Mouse (Mus musculus) heart, postnatal 25 days (tissue): ENCODE measurements around the gene Phb. TPM values are rescaled to one million over a fixed set of nuclear protein-coding genes. Genes with fewer than 3 reads are reported as not detected.
A peak's percentile ranks its signal among the peaks of the same experiment; 100 is the strongest.

ENCODE experiments used
- DNase-seq: peaks from one replicate; pipeline ENCODE4 v3.0.0; 2022; ENCODE audit warnings: low spot score
- intact Hi-C: fragments of 180-260 bp; cut with DNase I; formaldehyde crosslinking; loops from one replicate; pipeline ENCODE4 v1.15.1; 2025
- total RNA-seq, 2 experiments: library from RNA; stranded (reverse); gene quantifications; 2 replicates each; pipeline ENCODE4 v1.2.3; 2021

Phb gene
- total RNA-seq = 100 to 1,000 TPM; 384 to 423 TPM

GRCm38 (mm10) chr11:95666529-95667149 lies at the start of gene Phb:
Gene Phb, plus strand, starts transcription at chr11:95666957.
- DNase-seq = peak; percentile 91
- intact Hi-C loops = no loop called here

GRCm38 (mm10) chr11:95617785-95618465 lies 48.8 kb upstream of the Phb start:
- no peak for DNase-seq
- intact Hi-C loops = no loop called here

GRCm38 (mm10) chr11:95619081-95619480 lies 47.7 kb upstream of the Phb start:
- intact Hi-C loops = no loop called here
- DNase-seq = no peak

GRCm38 (mm10) chr11:95619886-95620444 lies 46.8 kb upstream of the Phb start:
- intact Hi-C loops = no loop called here
- DNase-seq = no peak

DNA sequence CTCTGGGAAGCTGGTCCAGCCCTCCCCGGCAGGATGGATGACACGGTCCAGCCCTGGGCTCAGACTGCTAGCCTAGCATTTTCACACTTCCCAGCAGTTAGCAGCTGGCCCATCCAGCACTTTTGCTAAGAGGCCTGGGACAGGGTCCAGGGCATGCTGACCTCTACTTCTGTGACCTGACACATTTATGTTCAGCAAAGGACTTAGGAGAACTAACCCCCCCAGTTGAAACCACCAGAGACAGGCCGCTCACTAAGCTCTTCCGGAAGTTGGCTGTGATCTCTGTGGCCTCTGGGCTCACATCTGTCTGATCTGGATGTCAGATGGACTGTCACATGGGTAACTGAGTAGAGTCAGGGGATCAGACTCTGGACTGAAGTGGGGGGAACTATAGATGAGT lies 45.7 kb upstream of the Phb start:
- intact Hi-C loops = no loop called here
- DNase-seq = no peak

DNA sequence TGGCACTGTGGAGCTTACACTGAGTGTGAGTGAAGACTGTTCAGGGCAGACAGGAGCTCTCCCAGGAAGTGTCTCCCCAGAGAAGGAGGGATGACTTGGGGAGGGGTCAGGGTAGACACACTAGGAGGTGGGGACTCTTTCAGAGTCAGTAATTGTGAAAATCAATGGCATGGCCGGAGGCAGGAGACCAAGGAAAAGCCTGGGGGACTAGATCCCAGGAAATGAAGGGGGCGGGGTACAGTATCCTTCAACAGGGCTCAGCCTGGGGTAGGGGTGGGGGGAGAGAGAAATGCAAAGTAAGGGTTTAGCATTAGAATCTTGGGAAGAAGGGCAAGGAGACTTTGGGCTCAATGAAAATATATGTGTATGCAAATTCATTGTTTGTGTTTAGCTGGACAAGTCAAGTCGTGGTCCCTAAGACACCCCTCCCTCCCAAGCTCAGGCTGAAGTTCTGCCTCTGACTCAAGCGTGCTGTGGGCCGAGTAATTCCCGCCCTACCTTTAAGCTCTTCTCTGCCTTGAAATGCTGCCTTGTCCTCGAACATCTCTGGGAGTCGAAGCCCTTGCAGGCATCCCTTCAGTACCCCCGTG lies 45.1 kb upstream of the Phb start:
- DNase-seq = no peak
- intact Hi-C loops = no loop called here

DNA sequence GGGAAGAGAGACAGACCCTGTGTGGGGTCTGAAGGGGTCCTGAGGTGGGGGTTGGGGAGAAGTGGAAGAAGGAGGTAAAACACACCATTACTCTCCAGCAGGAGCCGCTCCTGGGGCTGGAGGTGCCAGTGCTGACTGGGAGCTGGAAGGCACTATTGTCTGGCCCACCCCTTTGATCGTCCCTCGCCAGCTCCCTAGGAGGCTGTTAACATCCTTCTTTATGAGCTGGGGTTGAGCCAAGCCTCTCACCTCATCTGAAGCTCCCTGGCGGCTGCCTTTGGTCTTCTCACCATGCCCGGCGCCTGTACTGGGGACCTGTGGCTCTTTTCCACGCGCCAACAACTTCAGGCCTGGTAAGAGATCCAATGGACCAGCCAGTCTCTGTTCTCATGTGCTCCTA lies 44.3 kb upstream of the Phb start:
- DNase-seq = no peak
- intact Hi-C loops = no loop called here

- DNase-seq = no peak
- intact Hi-C loops = no loop called here
Observed at GRCm38 (mm10) chr11:95630558-95630957, 36.2 kb upstream of the Phb start.

DNA sequence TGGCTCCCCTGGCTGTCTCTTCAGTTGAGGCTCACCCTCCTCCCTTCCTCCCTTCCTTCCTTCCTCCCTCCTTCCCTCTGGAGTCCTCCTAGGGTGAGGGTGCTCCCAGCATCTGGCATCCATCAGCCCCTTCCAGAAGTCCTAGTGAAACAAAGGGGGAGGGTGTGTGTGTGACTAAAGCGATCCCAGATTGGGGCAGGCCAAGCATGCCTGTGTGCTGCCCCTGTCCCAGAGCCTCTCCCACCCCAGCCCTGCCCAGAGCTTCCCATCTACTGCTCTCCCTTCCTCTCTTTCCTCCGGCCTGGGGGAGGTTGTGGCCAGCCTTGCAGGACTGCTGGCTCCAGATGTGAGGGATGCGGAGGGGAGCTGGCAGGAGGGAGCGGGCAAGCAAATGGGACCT lies 35.5 kb upstream of the Phb start:
- intact Hi-C loops = no loop called here
- DNase-seq = no peak

DNA sequence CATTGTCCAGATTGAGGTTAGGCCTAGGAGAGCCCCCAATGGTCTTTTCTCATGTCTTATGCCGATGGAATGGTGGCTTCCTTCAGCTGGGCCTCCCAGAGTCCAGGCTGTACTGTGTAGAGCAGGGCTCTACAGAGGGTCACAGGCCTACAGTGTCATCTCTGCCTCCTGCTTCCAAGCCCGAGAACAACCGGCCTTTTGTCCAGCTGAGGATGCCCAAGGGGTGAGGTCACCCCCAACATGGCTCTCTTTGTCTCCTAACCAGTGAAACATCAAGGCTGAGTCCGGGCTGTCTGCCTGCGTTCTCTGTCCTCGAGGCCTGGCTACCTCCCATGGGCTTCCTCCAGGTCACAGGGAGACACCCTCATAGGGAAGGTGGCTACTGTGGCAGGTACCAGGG lies 34.3 kb upstream of the Phb start:
- no peak for DNase-seq
- intact Hi-C loops = no loop called here

DNA sequence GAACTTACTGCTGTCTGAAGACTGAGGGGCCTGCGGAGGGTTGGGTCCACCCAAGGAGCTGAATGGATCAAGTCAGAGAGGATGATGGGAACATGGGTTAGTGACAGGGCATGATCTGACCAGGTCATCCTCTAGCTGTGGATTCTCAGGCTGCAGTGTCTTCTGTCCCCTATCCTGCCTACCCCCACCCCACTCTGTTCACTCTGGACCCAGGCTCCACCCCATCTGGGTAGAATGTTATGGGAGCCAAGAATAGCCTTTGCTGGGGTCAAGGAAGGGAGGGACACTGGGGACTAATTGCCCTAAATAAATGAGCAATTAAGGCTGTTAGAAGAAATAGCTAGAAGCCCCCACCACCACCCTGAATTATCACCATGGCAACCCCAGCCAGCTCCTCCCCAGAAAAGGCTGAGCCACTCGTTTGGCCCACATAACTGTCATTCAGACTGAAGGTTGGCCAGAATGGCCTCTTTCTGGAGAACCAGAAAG lies 33.2 kb upstream of the Phb start:
- DNase-seq = no peak
- intact Hi-C loops = no loop called here

- intact Hi-C loops = no loop called here
Observed at GRCm38 (mm10) chr11:95635030-95635429, 31.7 kb upstream of the Phb start.

DNA sequence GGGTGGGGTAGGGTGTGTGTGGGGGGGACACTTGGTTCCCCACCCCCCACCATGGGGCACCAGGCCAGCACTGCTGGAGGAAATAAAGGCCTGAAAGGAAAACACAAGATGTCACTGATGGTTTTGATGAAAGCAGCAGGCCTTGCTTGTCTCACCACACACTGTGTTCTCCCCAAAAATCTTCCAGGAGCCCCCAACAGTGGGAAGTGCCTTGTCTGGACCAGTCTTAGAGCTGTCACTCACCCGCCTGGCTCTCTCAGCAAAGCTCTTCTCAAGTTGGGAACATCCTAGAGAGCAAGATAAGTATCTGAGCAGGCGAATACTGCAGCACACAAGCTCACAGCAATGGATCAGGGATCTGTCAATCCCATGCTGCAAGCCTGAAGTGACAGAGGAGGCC lies 26.0 kb upstream of the Phb start:
- DNase-seq = no peak
- intact Hi-C loops = no loop called here

More at GRCm38 (mm10) chr11:95635030-95635429, 31.7 kb upstream of the Phb start:
- no peak for DNase-seq

- intact Hi-C loops = no loop called here
- no peak for DNase-seq
Observed at GRCm38 (mm10) chr11:95642534-95643280, 24.1 kb upstream of the Phb start.

GRCm38 (mm10) chr11:95643856-95644255 lies 22.9 kb upstream of the Phb start:
- intact Hi-C loops = no loop called here
- DNase-seq = no peak

DNA sequence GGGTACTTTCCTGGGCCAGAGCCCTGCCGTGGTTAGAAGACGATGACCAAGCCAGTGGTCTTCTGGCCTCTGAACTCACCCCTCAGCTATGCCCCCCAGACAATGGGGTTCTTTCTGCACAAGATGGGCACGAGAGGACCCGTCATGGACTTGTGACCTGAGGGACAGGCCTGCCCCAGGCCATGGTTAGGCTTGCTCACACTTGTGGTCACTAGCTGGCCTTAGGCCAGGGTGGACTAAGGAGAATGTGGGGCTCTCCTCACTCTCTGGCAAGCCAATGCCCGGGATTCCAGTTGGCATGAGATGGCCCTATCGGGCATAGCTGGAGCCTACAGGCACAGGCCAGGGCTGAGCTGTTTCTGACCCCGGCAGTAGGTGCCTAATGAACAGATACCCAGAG lies 22.4 kb upstream of the Phb start:
- no peak for DNase-seq
- intact Hi-C loops = no loop called here

- DNase-seq = no peak
- intact Hi-C loops = loop anchor here (5.0 kb wide), 2 partner anchors 58 to 383 kb away; partner anchors contain the start of genes Ngfr and Tac4
Observed at GRCm38 (mm10) chr11:95645397-95646153, 21.2 kb upstream of the Phb start.

GRCm38 (mm10) chr11:95646154-95646490 lies 20.6 kb upstream of the Phb start:
- intact Hi-C loops = loop anchor here (5.0 kb wide), 2 partner anchors 59 to 384 kb away; partner anchors contain the start of genes Ngfr and Tac4
- DNase-seq = no peak

DNA sequence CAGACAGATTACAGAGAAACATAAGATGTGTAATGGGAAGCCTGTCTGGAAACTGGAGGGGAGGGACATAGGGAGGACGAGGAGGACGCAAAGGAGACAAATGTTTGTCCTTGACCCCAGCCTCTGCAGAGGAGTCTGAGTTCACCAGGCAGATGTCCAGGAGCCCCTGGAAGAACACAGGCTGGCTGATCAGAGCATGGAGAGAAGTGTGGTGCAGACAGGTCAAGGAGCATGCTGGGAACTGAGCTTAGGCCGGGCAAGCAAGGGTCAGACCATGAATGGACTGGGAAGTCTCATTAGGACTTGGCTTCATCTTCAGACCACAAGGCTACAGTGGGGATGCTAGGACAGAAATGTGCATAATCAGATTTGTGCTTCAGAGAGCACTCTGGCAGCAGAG lies 19.0 kb upstream of the Phb start:
- intact Hi-C loops = loop anchor here (5.0 kb wide), 2 partner anchors 60 to 385 kb away; partner anchors contain the start of genes Ngfr and Tac4
- no peak for DNase-seq
